Mouse (Mus musculus): ENCODE results near the gene Ggt6.

DNA sequence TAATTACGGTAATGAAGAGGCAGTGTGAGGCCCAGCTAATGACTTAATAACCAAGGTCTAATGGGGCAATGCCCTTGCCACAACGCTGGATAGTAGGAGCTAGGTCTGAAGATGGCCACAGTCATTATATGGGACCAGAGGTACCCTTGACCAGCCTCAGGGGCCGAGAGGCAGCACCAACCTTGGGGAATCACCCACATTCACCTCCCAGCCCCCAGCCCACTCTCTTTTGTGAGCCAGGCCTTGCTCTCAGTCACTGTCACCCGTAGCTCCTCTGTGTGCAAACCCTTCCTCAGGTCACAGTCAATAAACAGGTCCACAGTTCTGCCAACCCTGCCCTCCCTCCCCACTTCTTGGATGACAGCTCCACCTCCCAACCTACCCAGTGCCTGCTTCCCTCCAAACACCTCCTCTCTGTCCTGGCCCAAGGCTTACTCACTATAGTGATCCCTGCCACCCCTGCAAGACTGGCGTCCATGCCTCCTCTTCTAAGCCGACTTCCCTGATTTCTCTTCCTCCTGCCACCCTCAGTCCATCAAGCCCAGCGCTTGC lies 40.8 kb downstream of the Ggt6 start:
- TF ChIP-seq CTCF (IDR thresholded peaks at IDR 0.05) (no peak), EP300 (IDR thresholded peaks at IDR 0.05) (no peak)
